Mouse (Mus musculus) brain, embryonic 14.5 days (tissue): ENCODE data around the gene 1700088E04Rik. TPM values are rescaled to one million over a fixed set of nuclear protein-coding genes. Genes with fewer than 3 reads are reported as not detected.

Source experiments
- DNase-seq: peaks from one replicate; pipeline ENCODE4 v3.0.0-alpha.2; 2011; ENCODE audit warnings: low read depth
- CTCF ChIP-seq: fragments of 200-500 bp; IDR thresholded peaks from 2 replicates; pipeline ENCODE4 v1.5.1; 2012; ENCODE audit warnings: inconsistent platforms, mild to moderate bottlenecking, moderate library complexity, borderline replicate concordance; ENCODE audit not compliant: insufficient read depth, insufficient read length; ENCODE audit errors: extremely low read depth
- POLR2A ChIP-seq: fragments of 200-500 bp; IDR thresholded peaks from 2 replicates; pipeline ENCODE4 v1.6.1; 2012; ENCODE audit warnings: mild to moderate bottlenecking, inconsistent platforms, borderline replicate concordance; ENCODE audit not compliant: poor library complexity, insufficient read depth, insufficient read length, severe bottlenecking; ENCODE audit errors: extremely low read depth
- polyA plus RNA-seq: library from polyadenylated mRNA; depleted of rRNA; stranded (reverse); fragments of >200 nt; gene quantifications from 2 replicates; pipeline ENCODE4 v1.2.3, GENCODE M21; 2012

1700088E04Rik gene
- polyA plus RNA-seq, 1 experiment = 15.9 TPM

DNA sequence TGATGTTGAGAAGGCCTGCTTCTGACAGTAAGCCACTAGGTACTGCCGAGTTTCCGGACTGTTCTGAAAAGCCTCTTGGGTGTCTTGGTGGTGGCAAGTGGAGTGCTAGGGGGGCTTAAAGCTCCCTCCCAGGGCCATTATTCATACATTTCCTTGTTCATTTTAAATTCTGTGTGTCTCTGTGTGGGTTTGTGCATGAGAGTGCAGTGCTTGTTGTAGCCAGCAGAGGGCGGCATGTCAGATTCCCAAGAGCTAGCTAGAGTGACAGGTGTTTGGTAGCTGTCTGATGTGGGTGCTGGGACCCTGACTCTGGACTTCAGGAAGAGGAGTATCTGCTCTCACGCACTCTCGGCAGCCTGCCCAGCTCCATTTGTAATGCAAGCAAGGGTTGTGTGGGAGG is 12.8 kb downstream of the 1700088E04Rik start:
- peak; percentile 45; the same call in 1 of the 2 replicates for TF ChIP-seq CTCF
- no peak for TF ChIP-seq POLR2A
- DNase-seq = no peak

DNA sequence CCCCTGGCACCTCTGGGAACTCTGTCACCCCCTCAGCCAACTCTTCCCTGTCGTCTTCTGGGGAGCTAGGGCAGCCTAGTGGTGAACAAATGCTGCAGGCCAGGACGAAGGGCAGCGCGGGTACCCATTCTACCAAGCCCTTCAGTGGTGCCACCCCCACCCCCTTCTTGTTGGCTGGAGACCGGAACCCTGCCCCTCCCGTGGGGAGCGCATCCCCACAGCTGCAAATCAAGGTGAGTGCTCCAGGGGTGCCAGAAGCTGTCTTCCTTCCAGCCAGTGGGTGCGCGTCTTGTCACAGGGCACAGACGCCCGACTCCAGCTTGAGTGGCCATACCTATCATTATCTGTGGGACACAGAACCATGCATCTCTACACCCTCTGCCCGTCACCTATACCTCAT is 14.0 kb downstream of the 1700088E04Rik start:
- TF ChIP-seq POLR2A (no peak), CTCF (no peak)
- DNase-seq = no peak

DNA sequence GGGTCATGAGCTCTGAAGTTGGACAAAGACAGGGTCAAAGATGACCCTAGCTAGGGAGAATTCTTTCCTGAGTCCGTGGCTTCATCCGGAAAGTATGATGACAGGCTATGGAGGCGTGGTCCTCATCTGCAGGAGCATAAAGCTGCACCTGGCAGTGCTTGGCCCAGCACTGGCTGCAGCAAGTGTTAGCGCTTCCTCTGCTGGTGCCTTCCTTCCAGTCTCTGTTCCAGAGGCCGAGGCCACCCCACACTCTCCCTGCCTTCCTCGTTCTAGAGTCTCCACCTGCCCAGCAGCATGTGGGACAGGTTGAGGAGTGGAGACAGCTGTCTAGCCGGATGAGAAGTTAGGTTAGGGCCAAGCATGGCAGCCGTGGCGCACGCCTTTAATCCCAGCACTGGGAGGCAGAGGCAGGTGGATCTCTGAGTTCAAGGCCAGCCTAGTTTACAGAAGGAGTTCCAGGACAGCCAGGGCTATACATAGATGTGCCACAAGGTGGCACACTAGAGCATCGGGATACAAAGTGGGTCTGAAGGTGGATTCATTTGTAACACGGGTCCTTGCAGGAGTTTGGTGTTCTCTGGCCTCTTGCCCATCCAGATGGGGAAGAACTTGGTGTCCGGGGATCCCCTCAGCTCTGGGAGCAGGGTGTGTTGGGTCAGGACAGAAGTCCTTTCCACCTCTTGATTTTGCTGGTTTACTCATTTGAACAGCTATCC is 14.7 kb downstream of the 1700088E04Rik start:
- no peak for TF ChIP-seq POLR2A
- peak; percentile 66; the same call in 1 of the 2 replicates for TF ChIP-seq CTCF

DNA sequence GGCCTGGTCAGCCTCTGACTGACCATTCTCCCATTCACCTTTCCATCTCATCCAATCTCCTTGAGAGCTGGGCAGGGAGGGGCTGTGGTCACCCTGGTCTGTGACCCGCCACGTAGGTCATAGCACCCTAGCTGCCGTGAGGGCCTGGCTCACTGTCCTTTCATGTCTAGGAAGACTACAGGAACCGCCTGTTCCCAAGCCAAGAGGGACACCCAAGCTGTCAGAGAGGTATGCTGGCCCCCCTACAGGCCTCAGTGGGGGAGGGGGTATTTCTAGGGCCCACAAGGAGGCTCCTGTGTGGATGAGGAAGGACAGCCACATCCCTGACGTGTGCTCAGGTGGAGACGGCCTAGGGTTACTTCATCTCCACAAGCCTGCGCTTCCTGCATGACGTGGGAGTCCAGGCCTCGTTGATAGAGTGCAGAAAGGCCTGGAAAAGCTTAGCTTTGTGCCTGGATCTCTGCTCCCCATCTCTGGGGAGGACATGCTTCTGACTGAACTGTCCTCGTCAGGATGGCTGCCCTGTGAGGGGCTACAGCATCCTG is 16.6 kb downstream of the 1700088E04Rik start:
- TF ChIP-seq POLR2A = no peak
- TF ChIP-seq CTCF = no peak
- DNase-seq = no peak

More for the DNA sequence above, 14.7 kb downstream of the 1700088E04Rik start:
- peak; percentile 36 for DNase-seq

DNA sequence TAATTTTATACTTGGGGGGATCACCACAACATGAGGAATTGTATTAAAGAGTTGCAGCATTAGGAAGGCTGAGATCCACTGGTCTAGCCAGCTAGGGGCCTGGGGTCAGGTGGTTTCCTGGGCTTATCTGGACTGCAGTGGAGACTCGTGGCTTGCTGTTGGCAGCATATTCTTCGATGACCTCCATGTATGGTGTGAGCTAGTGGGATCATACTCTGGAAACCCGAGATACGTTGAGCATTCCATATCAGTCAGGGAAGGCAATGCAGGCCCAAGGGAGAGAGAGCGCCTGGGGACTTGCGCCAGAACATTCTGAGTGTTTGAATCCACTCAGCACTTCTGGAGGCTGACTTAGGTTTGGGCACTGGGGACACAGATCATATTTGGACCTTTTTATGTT is 17.3 kb downstream of the 1700088E04Rik start:
- DNase-seq = no peak

DNA sequence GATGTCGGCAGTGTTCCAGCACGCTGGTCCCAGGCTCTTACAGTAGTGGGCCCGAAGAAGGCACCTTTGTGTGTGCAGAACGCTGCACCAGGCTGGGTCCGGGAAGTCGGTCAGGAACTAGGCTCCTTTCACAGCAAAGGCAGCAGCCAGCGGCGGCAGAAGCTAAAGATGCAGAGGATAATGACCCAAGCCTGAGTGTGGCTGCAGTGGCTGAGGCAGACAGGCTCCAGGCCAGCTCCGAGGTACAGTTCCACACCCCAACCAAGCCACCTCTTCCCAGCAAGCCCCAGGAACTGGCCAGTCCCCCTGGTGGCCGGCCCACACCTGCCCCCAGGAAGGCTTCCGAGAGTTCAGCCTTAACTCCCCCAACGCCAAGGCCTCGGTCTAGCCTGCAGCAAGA is 18.5 kb downstream of the 1700088E04Rik start:
- no peak for TF ChIP-seq CTCF
- TF ChIP-seq POLR2A = no peak
- no peak for DNase-seq

More for the DNA sequence above, 17.3 kb downstream of the 1700088E04Rik start:
- TF ChIP-seq POLR2A (no peak), CTCF (no peak)

DNA sequence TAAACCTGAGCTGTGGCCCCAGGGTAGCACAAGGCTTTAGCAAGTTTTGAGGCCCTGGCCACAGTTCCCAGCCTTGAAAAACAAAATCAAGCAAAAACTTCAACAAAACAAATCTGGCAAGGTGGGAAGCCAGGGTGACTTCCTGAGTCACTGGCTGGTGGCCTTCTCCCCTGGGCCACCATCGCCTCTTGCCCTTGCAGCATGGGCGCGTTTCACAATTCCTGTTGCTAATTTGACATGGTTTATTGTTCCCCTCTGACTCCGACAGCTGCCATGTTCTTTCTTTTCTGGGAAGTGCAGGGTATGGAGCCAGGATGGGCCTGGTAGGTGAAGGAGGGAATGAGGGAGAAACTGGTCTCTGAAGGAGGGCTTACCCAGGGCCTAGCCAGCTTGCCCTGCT is 18.9 kb downstream of the 1700088E04Rik start:
- no peak for DNase-seq
- no peak for TF ChIP-seq POLR2A
- TF ChIP-seq CTCF = no peak

DNA sequence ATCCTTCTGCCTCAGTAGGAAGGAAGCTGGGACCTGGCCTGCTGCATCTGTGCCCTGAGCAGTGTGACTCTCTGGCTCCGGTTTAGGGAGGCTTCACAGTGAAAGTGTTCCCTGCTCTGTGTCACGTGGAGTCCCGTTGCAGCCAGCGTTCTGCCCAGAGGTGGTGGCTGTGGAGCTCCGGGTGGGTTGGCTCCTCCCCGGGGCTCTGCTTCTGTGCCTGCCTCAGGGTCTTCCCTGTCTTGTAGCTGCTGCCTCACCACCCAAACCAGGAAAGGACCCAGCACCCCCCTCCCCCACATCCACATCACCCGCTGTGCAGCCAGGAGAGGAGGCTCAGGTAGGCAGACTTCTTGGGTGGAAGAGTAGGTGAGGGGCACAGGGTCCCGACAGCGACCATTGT is 21.6 kb downstream of the 1700088E04Rik start:
- no peak for DNase-seq
- no peak for TF ChIP-seq CTCF
- no peak for TF ChIP-seq POLR2A

DNA sequence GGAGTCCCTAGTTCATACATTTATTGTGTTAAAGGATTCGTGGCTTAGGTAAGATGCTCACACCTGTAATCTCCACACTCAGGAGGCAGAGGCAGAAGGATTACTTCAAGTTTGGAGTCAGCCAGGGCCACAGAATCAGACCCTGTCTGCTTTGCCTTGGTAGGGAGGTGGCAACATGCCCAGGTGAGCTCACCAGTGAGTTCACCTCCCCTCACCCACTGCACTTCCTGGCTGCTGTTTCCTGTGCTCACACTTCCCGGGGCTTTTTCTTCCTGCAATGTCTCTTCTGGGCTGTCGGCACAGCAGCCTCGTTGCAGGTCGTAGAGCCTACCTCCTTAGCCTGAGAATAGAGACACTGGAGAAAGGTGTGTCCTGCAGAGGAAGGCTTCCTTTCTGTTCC is 25.8 kb downstream of the 1700088E04Rik start:
- TF ChIP-seq CTCF (no peak), POLR2A (no peak)
- DNase-seq = no peak

DNA sequence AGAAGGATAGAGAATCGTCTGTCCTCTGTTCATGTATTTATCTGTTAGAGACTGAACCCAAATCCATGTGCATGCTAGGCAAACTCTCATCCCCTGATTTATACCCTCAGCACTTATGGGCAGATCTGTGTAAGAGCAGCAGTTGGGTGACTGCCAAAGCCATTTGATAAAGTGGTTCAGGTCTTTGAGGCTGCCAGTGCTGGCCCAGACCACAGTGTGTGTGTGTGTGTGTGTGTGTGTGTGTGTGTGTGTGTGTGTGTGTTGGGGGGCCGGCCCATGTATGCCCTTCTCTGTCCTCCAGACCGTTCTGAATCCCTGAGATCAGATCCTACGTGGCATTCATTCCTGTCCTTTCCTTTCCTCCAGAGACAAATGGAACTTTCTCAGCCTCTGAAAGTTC is 29.3 kb downstream of the 1700088E04Rik start:
- peak; percentile 70 for DNase-seq
- TF ChIP-seq CTCF = no peak
- no peak for TF ChIP-seq POLR2A

DNA sequence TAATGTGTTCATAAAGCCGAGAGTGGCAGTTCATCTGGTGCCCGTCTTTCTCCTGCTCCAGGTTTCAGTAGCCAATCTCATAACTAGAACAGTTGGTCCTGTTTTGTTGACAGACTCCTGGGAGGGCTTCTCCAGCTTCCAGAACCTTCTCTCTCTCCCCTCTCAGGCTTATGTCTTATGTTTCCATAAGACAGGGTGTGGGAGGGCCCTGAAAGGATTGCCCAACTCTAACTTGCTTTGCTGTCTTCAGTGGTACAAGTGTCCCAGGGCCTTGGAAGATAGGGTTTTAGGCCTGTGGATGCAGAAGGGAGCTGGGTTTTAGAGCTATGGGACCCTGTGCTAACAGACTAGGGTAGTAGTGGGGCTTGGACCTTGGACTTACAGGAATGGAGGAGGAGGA is 30.5 kb downstream of the 1700088E04Rik start:
- no peak for DNase-seq
- TF ChIP-seq POLR2A (no peak), CTCF (no peak)

DNA sequence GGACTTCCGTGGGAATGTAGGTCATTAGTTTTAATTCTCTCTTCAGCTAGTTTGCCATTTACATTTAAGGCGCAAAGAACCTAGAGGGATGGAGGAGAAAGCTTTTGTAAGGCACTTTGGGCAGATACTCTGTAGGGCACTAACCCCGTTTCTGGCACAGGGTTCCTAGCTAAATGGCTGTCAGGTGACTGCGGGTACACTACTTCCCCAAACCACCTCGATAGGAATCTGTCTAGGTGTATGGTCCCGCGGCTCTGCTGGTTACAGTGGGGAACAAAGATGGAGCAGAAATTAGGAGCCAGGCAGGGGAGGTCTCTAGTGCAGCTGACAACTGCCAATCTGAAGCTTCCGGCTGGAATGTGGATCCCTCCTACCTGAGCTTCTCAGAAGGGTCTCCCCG is 31.0 kb downstream of the 1700088E04Rik start:
- TF ChIP-seq POLR2A (no peak), CTCF (no peak)

More for the DNA sequence above, 31.0 kb downstream of the 1700088E04Rik start:
- DNase-seq = peak; percentile 2
